Mouse (Mus musculus): ENCODE results near the gene Vwa8. TPM values are rescaled to one million over a fixed set of nuclear protein-coding genes. Genes with fewer than 3 reads are reported as not detected.

Vwa8 gene
- polyA plus RNA-seq, 1 experiment from 2014 or later = 13.3 TPM

GRCm38 (mm10) chr14:78924755-78925537 lies 76.1 kb downstream of the Vwa8 start:
- no peak overlapping the region for H3K9ac ChIP-seq (ENCODE audit: low read length)
- no peak overlapping the region for H3K4me3 ChIP-seq (ENCODE audit: low read depth, low read length)
- no peaks in the 10 kb centered on the region for H3K4me1 ChIP-seq (replicated peaks; ENCODE audit: control insufficient read depth, insufficient read depth, low read length)
- H3K27me3 ChIP-seq (replicated peaks; ENCODE audit: control insufficient read depth, insufficient read depth, low read length) = no peaks in the 10 kb centered on the region
- no peak overlapping the region for H3K4me2 ChIP-seq (ENCODE audit: low read length)
- no peak overlapping the region for H3K27ac ChIP-seq (ENCODE audit: low read depth)
- H3K36me3 ChIP-seq (ENCODE audit: control insufficient read depth, insufficient read depth, low read length) = no peaks in the 10 kb centered on the region
- no peaks in the 10 kb centered on the region for H3K9me3 ChIP-seq (ENCODE audit: control insufficient read depth, low read length)
- DNase-seq (ENCODE audit: low spot score) = no peak
- no peak for ATAC-seq (replicated peaks; ENCODE audit: low FRiP score, low TSS enrichment, low read depth)
- 90% methylated on average over 21 of the region's 21 CpGs for WGBS

DNA sequence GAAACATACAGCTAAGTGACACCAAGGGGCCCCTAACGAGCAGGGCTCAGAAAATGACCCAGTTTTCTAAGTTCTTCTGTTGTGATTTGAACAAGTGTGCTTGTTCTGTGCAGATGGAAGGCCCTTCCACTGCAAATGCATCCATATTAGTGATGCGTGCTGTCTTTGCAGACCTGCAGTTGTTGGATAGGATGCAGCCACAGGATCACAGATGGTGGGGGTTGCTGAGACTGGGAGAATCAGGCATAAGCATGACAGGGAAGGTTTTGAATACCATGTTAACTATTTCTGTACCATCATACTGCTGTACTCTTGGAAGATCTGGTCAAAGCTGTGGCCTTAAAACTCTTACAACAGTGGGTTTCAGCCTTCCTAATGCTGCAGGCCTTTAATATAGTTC lies 83.2 kb downstream of the Vwa8 start:
- ATAC-seq (replicated peaks; ENCODE audit: low FRiP score, low TSS enrichment, low read depth) (no peak), DNase-seq (ENCODE audit: low spot score) (no peak)
- 57% methylated on average over 2 of the region's 2 CpGs for WGBS
- H3K27ac ChIP-seq (ENCODE audit: low read depth) = no peak overlapping the region
- H3K9me3 ChIP-seq (ENCODE audit: control insufficient read depth, low read length) = no peaks in the 10 kb centered on the region
- H3K4me3 ChIP-seq (ENCODE audit: low read depth, low read length) = no peak overlapping the region
- H3K4me2 ChIP-seq (ENCODE audit: low read length) = no peak overlapping the region
- H3K4me1 ChIP-seq (replicated peaks; ENCODE audit: control insufficient read depth, insufficient read depth, low read length) = no peaks in the 10 kb centered on the region
- no peaks in the 10 kb centered on the region for H3K27me3 ChIP-seq (replicated peaks; ENCODE audit: control insufficient read depth, insufficient read depth, low read length)
- H3K9ac ChIP-seq (ENCODE audit: low read length) = no peak overlapping the region
- H3K36me3 ChIP-seq (ENCODE audit: control insufficient read depth, insufficient read depth, low read length) = no peaks in the 10 kb centered on the region

DNA sequence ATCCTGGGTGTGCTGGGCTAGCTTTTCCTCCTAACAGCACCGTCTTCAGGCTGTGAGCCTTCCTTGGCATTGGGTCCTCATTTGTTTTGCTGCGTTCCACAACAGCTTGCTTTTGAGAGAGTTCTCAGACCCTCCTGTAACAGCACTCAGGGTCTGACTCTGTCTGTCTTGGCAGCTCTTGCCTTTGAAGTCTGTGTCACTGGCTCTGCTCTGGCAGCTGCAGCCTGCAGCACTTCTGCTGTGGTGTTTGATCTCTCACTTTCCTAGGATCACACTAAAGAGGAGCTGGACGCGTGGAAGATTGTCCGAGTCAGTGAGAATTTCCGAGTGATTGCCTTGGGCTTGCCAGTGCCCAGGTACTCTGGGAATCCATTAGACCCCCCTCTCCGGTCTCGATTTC lies 84.5 kb downstream of the Vwa8 start:
- no peaks in the 10 kb centered on the region for H3K9me3 ChIP-seq (ENCODE audit: control insufficient read depth, low read length)
- no peak overlapping the region for H3K4me3 ChIP-seq (ENCODE audit: low read depth, low read length)
- no peak for DNase-seq (ENCODE audit: low spot score)
- no peak overlapping the region for H3K4me2 ChIP-seq (ENCODE audit: low read length)
- WGBS = 78% methylated on average over 8 of the region's 8 CpGs
- H3K9ac ChIP-seq (ENCODE audit: low read length) = no peak overlapping the region
- no peaks in the 10 kb centered on the region for H3K4me1 ChIP-seq (replicated peaks; ENCODE audit: control insufficient read depth, insufficient read depth, low read length)
- no peaks in the 10 kb centered on the region; the same call in 1 of the 2 replicates for H3K36me3 ChIP-seq (ENCODE audit: control insufficient read depth, insufficient read depth, low read length)
- no peaks in the 10 kb centered on the region for H3K27me3 ChIP-seq (replicated peaks; ENCODE audit: control insufficient read depth, insufficient read depth, low read length)
- no peak overlapping the region for H3K27ac ChIP-seq (ENCODE audit: low read depth)
- no peak for ATAC-seq (replicated peaks; ENCODE audit: low FRiP score, low TSS enrichment, low read depth)

GRCm38 (mm10) chr14:78934596-78934995 lies 85.7 kb downstream of the Vwa8 start:
- Histone ChIP-seq H3K4me3 (ENCODE audit: low read depth, low read length) (no peak overlapping the region), H3K4me2 (ENCODE audit: low read length) (no peak overlapping the region), H3K27ac (ENCODE audit: low read depth) (no peak overlapping the region), H3K4me1 (replicated peaks; ENCODE audit: control insufficient read depth, insufficient read depth, low read length) (no peaks in the 10 kb centered on the region), H3K9ac (ENCODE audit: low read length) (no peak overlapping the region), H3K9me3 (ENCODE audit: control insufficient read depth, low read length) (no peaks in the 10 kb centered on the region), H3K27me3 (replicated peaks; ENCODE audit: control insufficient read depth, insufficient read depth, low read length) (no peaks in the 10 kb centered on the region), H3K36me3 (ENCODE audit: control insufficient read depth, insufficient read depth, low read length) (no peaks in the 10 kb centered on the region; the same call in 1 of the 2 replicates)
- no peak for ATAC-seq (replicated peaks; ENCODE audit: low FRiP score, low TSS enrichment, low read depth)
- no peak for DNase-seq (ENCODE audit: low spot score)
- 88% methylated on average over 6 of the region's 6 CpGs for WGBS

DNA sequence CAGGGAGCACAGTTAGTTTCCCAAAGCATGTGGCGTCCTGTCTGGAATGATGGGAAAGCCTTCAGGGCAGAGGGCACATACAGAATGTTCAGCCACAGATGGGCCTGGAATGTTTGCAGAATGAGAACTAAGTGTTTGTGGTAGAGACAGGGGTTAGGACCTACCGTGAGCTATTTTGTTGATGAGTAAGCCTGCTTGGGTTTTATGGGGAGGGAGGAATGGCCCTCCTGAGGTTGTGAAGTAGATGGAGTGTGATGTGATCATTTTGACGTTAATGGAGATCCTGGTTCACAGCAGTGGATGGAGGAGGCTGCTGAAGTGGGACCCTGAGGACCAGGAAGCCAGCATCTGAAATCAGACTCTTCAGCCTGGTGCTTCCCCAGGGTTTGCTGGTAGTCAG lies 86.9 kb downstream of the Vwa8 start:
- ATAC-seq (replicated peaks; ENCODE audit: low FRiP score, low TSS enrichment, low read depth) = no peak
- H3K27ac ChIP-seq (ENCODE audit: low read depth) = no peak overlapping the region

GRCm38 (mm10) chr14:78941741-78942475 lies 93.1 kb downstream of the Vwa8 start:
- WGBS = 73% methylated on average over 11 of the region's 11 CpGs
- Histone ChIP-seq H3K27me3 (replicated peaks; ENCODE audit: control insufficient read depth, insufficient read depth, low read length) (no peaks in the 10 kb centered on the region), H3K4me1 (replicated peaks; ENCODE audit: control insufficient read depth, insufficient read depth, low read length) (no peaks in the 10 kb centered on the region), H3K36me3 (ENCODE audit: control insufficient read depth, insufficient read depth, low read length) (no peaks in the 10 kb centered on the region; the same call in 1 of the 2 replicates), H3K4me3 (ENCODE audit: low read depth, low read length) (no peak overlapping the region), H3K9ac (ENCODE audit: low read length) (no peak overlapping the region), H3K9me3 (ENCODE audit: control insufficient read depth, low read length) (no peaks in the 10 kb centered on the region), H3K4me2 (ENCODE audit: low read length) (no peak overlapping the region), H3K27ac (ENCODE audit: low read depth) (no peak overlapping the region)
- ATAC-seq (replicated peaks; ENCODE audit: low FRiP score, low TSS enrichment, low read depth) (no peak), DNase-seq (ENCODE audit: low spot score) (no peak)

More for the DNA sequence above, 86.9 kb downstream of the Vwa8 start:
- no peak overlapping the region for H3K9ac ChIP-seq (ENCODE audit: low read length)
- H3K4me2 ChIP-seq (ENCODE audit: low read length) = no peak overlapping the region
- DNase-seq (ENCODE audit: low spot score) = no peak
- no peaks in the 10 kb centered on the region for H3K27me3 ChIP-seq (replicated peaks; ENCODE audit: control insufficient read depth, insufficient read depth, low read length)
- WGBS = 46% methylated on average over 3 of the region's 3 CpGs
- H3K4me1 ChIP-seq (replicated peaks; ENCODE audit: control insufficient read depth, insufficient read depth, low read length) = no peaks in the 10 kb centered on the region
- no peak overlapping the region for H3K4me3 ChIP-seq (ENCODE audit: low read depth, low read length)
- no peaks in the 10 kb centered on the region; the same call in 1 of the 2 replicates for H3K36me3 ChIP-seq (ENCODE audit: control insufficient read depth, insufficient read depth, low read length)
- no peaks in the 10 kb centered on the region for H3K9me3 ChIP-seq (ENCODE audit: control insufficient read depth, low read length)

DNA sequence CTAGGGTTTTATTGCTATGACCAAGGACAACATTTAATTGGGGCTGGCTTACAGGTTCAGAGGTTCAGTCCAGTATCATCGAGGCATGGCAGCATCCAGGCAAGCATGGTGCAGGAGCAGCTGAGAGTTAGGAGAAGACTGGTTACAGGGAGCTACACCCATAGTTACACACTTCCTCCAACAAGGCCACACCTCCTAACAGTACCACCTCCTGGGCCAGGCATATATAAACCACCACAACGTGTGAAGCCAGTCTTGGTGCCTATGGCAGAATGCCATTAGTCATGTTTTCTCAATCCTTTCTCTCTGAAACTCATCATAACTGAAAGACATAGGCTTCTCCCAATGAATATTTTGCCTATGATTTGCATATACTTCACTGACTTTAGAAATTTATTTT lies 106.9 kb downstream of the Vwa8 start:
- Histone ChIP-seq H3K36me3 (ENCODE audit: control insufficient read depth, insufficient read depth, low read length) (no peaks in the 10 kb centered on the region), H3K27ac (ENCODE audit: low read depth) (no peak overlapping the region), H3K9ac (ENCODE audit: low read length) (no peak overlapping the region), H3K9me3 (ENCODE audit: control insufficient read depth, low read length) (no peaks in the 10 kb centered on the region), H3K4me3 (ENCODE audit: low read depth, low read length) (no peak overlapping the region), H3K4me1 (replicated peaks; ENCODE audit: control insufficient read depth, insufficient read depth, low read length) (no peaks in the 10 kb centered on the region), H3K27me3 (replicated peaks; ENCODE audit: control insufficient read depth, insufficient read depth, low read length) (no peaks in the 10 kb centered on the region), H3K4me2 (ENCODE audit: low read length) (no peak overlapping the region)
- ATAC-seq (replicated peaks; ENCODE audit: low FRiP score, low TSS enrichment, low read depth) (no peak), DNase-seq (ENCODE audit: low spot score) (no peak)
- 75% methylated on average over 2 of the region's 2 CpGs for WGBS

DNA sequence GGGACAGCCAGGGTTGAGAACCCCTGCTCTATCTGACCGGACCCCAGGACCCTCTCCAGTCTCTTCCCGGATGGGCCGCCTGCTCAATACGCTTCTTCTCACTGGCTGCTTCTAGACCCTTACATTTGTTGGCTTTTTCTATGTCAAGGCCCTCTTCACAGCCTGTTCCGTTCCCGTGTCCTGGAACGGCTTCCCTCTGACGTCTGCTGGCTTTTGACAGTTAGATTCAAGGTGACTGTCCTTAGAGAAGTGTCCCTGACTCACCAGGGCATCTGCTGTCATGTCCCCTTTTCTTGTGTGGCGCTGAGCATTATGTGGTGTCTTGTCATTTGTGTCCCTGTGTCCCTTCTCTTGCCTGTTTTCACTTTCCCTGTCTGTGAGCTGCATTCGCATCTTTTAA lies 121.8 kb downstream of the Vwa8 start:
- Histone ChIP-seq H3K27ac (ENCODE audit: low read depth) (no peak overlapping the region), H3K4me1 (replicated peaks; ENCODE audit: control insufficient read depth, insufficient read depth, low read length) (no peaks in the 10 kb centered on the region), H3K9ac (ENCODE audit: low read length) (no peak overlapping the region), H3K4me2 (ENCODE audit: low read length) (no peak overlapping the region), H3K27me3 (replicated peaks; ENCODE audit: control insufficient read depth, insufficient read depth, low read length) (no peaks in the 10 kb centered on the region), H3K9me3 (ENCODE audit: control insufficient read depth, low read length) (no peaks in the 10 kb centered on the region), H3K4me3 (ENCODE audit: low read depth, low read length) (no peak overlapping the region), H3K36me3 (ENCODE audit: control insufficient read depth, insufficient read depth, low read length) (no peaks in the 10 kb centered on the region)
- WGBS = 94% methylated on average over 10 of the region's 10 CpGs
- DNase-seq (ENCODE audit: low spot score) (no peak), ATAC-seq (replicated peaks; ENCODE audit: low FRiP score, low TSS enrichment, low read depth) (no peak)

Data from intestine, embryonic 14.5 days (tissue).